Mouse (Mus musculus) cortical plate, adult 2 months (tissue): Measurements from ENCODE around the gene Adgrg3. TPM values are rescaled to one million over a fixed set of nuclear protein-coding genes. Genes with fewer than 3 reads are reported as not detected.

Experiments used
- H3K27ac ChIP-seq: fragments of 200-500 bp; 2 replicates; pipeline ENCODE4 v1.5.1; 2012; ENCODE audit warnings: low read length, control low read depth, inconsistent platforms; ENCODE audit not compliant: insufficient read depth
- H3K4me1 ChIP-seq: fragments of 200-500 bp; 2 replicates; pipeline ENCODE4 v1.6.1; 2011; ENCODE audit warnings: low read length; ENCODE audit not compliant: control insufficient read depth, insufficient read depth
- H3K4me3 ChIP-seq: fragments of 200-500 bp; 2 replicates; pipeline ENCODE4 v1.5.1; 2011; ENCODE audit warnings: mild to moderate bottlenecking, low read length, control low read depth; ENCODE audit not compliant: insufficient read depth
- CTCF ChIP-seq: fragments of 200-500 bp; IDR thresholded peaks from 2 replicates; pipeline ENCODE4 v1.5.1; 2011; ENCODE audit warnings: mild to moderate bottlenecking, control low read depth, low read length; ENCODE audit not compliant: insufficient read depth; ENCODE audit errors: extremely low read depth
- POLR2A ChIP-seq: fragments of 200-500 bp; IDR thresholded peaks from 2 replicates; pipeline ENCODE4 v1.6.1; 2011; ENCODE audit warnings: mild to moderate bottlenecking, low read length, control low read depth; ENCODE audit not compliant: insufficient read depth; ENCODE audit errors: extremely low read depth
- polyA plus RNA-seq: library from polyadenylated mRNA; depleted of rRNA; stranded (reverse); fragments of >200 nt; gene quantifications from 2 replicates; pipeline ENCODE4 v1.2.3, GENCODE M21; 2012; rRNA removed

The Adgrg3 gene
- 0.30 and 0.40 TPM in 2 replicates for polyA plus RNA-seq

DNA sequence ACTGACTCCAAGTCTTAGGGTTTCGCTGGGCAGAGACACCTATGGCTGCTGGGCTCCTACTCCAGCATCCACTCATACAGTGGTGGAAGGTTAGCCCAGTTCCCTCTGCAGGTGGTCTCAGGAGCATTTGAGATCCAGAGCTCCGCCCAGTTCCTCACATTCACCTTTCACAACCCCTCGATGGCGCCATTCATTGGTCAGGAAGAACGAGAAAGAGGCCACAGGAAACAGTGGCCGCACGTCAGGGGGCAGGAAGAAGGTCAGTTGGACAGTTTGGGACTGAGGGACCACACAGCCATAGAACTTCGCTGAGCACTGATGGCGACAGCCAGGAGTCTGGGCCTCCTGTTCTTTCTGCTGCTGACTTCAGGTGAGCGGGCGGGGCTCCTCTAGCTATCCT lies at the start of gene Adgrg3:
Gene Adgrg3 (plus strand): TSS at position 242 of the 400 bp plus-strand sequence.
- TF ChIP-seq POLR2A (no peak), CTCF (no peak)
- no peak within 1 kb of the TSS for H3K4me3 ChIP-seq
- H3K27ac ChIP-seq = no peak within 1 kb of the TSS
- H3K4me1 ChIP-seq = no peaks in the 10 kb centered on the region

- no peaks in the 10 kb centered on the region for H3K4me1 ChIP-seq
- no peak overlapping the region for H3K4me3 ChIP-seq
- TF ChIP-seq CTCF = no peak
- TF ChIP-seq POLR2A = no peak
- H3K27ac ChIP-seq = no peak overlapping the region
Measured at GRCm38 (mm10) chr8:94973270-94973669, 44.2 kb upstream of the Adgrg3 start.

GRCm38 (mm10) chr8:94973786-94974185 lies 43.7 kb upstream of the Adgrg3 start:
- Histone ChIP-seq H3K4me1 (no peaks in the 10 kb centered on the region), H3K27ac (no peak overlapping the region), H3K4me3 (no peak overlapping the region)
- TF ChIP-seq POLR2A (no peak), CTCF (no peak)

- H3K4me1 ChIP-seq = no peaks in the 10 kb centered on the region
- TF ChIP-seq POLR2A = no peak
- TF ChIP-seq CTCF = no peak
- H3K4me3 ChIP-seq = no peak within 1 kb of the TSS
- no peak within 1 kb of the TSS for H3K27ac ChIP-seq
Measured at GRCm38 (mm10) chr8:94974467-94975165, 42.9 kb upstream of the Adgrg3 start, which contains the start of gene Adgrg1. Gene Adgrg1, plus strand, starts transcription at chr8:94974751.

GRCm38 (mm10) chr8:94976651-94977417 lies 40.7 kb upstream of the Adgrg3 start:
- Histone ChIP-seq H3K27ac (no peak overlapping the region), H3K4me3 (no peak overlapping the region), H3K4me1 (no peaks in the 10 kb centered on the region)
- TF ChIP-seq POLR2A (no peak), CTCF (no peak)

DNA sequence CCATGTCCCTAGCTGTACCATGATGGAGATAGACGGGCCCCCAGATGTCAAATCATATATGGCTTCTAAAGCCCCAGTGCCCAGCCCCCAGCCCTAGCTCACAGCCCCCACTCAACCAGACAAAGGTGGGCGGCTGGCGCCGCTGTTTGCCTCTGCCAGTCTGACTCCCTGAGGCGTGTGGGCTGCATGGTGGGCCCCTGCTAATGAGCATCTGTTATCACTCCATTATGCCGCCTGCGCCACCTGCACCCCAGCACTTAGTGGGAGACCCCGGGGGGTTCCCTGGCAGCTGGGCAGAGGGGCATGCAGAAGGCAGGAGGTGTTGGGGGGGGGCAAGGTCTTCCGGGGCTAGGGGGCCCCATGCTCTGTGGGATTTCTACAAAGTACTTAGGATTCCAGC lies 39.4 kb upstream of the Adgrg3 start:
- Histone ChIP-seq H3K4me3 (no peak overlapping the region), H3K4me1 (no peaks in the 10 kb centered on the region), H3K27ac (no peak overlapping the region)
- TF ChIP-seq CTCF (no peak), POLR2A (no peak)

DNA sequence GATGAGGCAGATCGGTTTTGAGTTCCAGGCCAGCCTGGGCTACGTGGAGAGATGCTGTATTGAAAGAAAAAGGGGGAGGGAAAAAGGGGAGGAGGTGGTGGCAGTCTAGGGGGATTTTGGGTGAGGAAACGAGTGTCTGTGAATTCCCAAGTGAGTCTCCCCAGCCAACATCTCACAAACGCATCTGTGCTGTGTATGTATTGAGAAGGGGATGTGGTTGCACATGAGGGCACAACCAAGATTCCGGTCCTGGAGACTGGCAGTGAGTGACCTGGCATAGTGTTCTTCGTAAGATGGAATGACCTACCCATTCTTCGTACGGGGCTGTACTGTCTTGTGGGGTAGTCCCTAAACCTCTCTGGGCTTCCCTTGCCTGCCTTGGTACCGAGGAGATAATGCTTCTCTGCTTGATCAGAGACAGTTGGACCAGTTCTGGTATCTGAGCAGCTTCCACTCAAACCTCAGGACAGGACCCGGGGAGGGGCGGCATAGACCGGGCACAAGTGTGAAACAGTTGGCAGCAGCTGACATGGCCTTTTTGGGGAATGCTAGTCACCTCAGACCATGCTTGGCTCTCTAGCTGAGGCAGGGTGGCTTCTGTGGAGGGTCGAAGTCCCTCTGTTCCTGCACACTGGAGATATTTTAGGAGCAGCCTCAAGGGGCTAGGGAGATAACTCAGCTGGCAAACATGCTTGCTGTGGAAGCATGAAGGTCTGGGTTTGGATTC lies 38.7 kb upstream of the Adgrg3 start:
- Histone ChIP-seq H3K4me3 (no peak overlapping the region), H3K4me1 (peaks cover 1% of the 10 kb centered on the region; the same call in 1 of the 2 replicates), H3K27ac (no peak overlapping the region)
- no peak for TF ChIP-seq CTCF
- no peak for TF ChIP-seq POLR2A

- H3K4me1 ChIP-seq = peaks cover 2% of the 10 kb centered on the region; the same call in 1 of the 2 replicates
Measured at GRCm38 (mm10) chr8:94980176-94980575, 37.3 kb upstream of the Adgrg3 start.

GRCm38 (mm10) chr8:94980976-94981375 lies 36.5 kb upstream of the Adgrg3 start:
- peaks cover 2% of the 10 kb centered on the region; the same call in 1 of the 2 replicates for H3K4me1 ChIP-seq
- no peak overlapping the region for H3K27ac ChIP-seq

More at GRCm38 (mm10) chr8:94980176-94980575, 37.3 kb upstream of the Adgrg3 start:
- Histone ChIP-seq H3K27ac (no peak overlapping the region), H3K4me3 (no peak overlapping the region)
- TF ChIP-seq POLR2A (no peak), CTCF (no peak)

GRCm38 (mm10) chr8:94981848-94982247 lies 35.6 kb upstream of the Adgrg3 start:
- Histone ChIP-seq H3K4me1 (peaks cover 5% of the 10 kb centered on the region), H3K27ac (no peak overlapping the region), H3K4me3 (no peak overlapping the region)
- no peak for TF ChIP-seq POLR2A
- no peak for TF ChIP-seq CTCF

More at GRCm38 (mm10) chr8:94980976-94981375, 36.5 kb upstream of the Adgrg3 start:
- TF ChIP-seq CTCF (no peak), POLR2A (no peak)
- H3K4me3 ChIP-seq = no peak overlapping the region
